Mouse (Mus musculus): ENCODE data around the gene Tmem240. TPM values are rescaled to one million over a fixed set of nuclear protein-coding genes. Genes with fewer than 3 reads are reported as not detected.
"Not testable (repeated sequence)": the region's sequence is repeated elsewhere in the genome, so short reads cannot be mapped to it uniquely, and the experiment has no call there.

Tmem240 gene
- 0.17 and 0.24 TPM in 2 replicates for polyA plus RNA-seq (2016; fragmentation: Nextera tagmentation; extraction: Ambion mirVana)

DNA sequence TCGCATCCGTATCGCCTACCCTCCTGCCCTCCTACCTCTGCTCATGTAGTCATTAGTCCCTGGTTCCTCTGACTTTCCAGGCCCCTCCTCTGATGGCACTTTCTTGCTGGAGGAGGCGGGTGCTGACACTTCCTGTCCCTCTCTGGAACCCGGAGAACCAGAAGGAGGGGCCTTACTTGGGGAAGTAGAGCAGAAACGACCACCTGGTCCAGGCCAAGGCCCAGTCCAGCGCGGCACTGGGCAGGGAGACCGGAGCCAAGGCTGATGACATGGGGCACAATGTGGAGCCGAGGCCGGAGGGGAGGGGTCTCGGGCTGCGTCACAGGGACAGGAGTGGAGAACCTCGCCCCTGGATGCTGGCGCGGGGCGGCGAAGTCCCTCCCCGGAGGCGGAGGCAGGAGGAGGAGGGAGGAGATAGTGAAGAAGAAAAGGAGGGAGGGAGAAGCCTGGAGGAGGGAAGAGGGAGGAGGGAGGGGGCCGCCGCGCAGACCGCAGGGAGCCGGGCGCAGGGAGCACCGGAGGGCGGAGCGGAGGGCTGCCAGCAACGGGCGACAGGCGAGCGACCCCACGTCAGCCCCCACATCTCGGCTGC, at the start of gene Tmem240:
Gene Tmem240, plus strand, starts transcription at position 451 of the 592 bp plus-strand sequence.
- Histone ChIP-seq H3K4me1 (peaks cover 40% of the 10 kb centered on the region), H3K36me3 (peaks cover 35% of the 10 kb centered on the region), H3K27ac (peak within 1 kb of the TSS; percentile 70), H3K4me2 (peak within 1 kb of the TSS; percentile 96), H3K4me3 (peak within 1 kb of the TSS; percentile 78), H3K9me3 (replicated peaks) (no peaks in the 10 kb centered on the region), H3K27me3 (replicated peaks) (no peaks in the 10 kb centered on the region), H3K9ac (peak within 1 kb of the TSS; percentile 76)
- peak; percentile 89 for ATAC-seq
- 1% methylated on average over 35 of the region's 35 CpGs for WGBS (ENCODE audit: insufficient replicate concordance)

- H3K9ac ChIP-seq; H3K4me2 ChIP-seq; H3K4me3 ChIP-seq; H3K27ac ChIP-seq; ATAC-seq; H3K4me1 ChIP-seq; H3K9me3 ChIP-seq (replicated peaks); H3K36me3 ChIP-seq: not testable (repeated sequence)
- WGBS (ENCODE audit: insufficient replicate concordance): 76% methylated on average over 4 of the region's 4 CpGs
- peaks cover 36% of the 10 kb centered on the region for H3K27me3 ChIP-seq (replicated peaks)
These were observed 46.8 kb upstream of the Tmem240 start for GRCm38 (mm10) chr4:155687764-155688163.

- peaks cover 61% of the 10 kb centered on the region for H3K27me3 ChIP-seq (replicated peaks)
These were observed 43.8 kb upstream of the Tmem240 start for GRCm38 (mm10) chr4:155690571-155691375.

GRCm38 (mm10) chr4:155692421-155692820, 42.2 kb upstream of the Tmem240 start:
- 84% methylated on average over 3 of the region's 3 CpGs for WGBS (ENCODE audit: insufficient replicate concordance)
- Histone ChIP-seq H3K27ac (no peak overlapping the region), H3K9me3 (replicated peaks) (no peaks in the 10 kb centered on the region), H3K4me2 (no peak overlapping the region), H3K4me1 (peaks cover 9% of the 10 kb centered on the region), H3K4me3 (no peak overlapping the region), H3K9ac (no peak overlapping the region), H3K27me3 (replicated peaks) (peaks cover 70% of the 10 kb centered on the region), H3K36me3 (no peaks in the 10 kb centered on the region)
- ATAC-seq: no peak

More at GRCm38 (mm10) chr4:155690571-155691375, 43.8 kb upstream of the Tmem240 start:
- Histone ChIP-seq H3K9ac (no peak overlapping the region), H3K4me2 (no peak overlapping the region), H3K4me3 (no peak overlapping the region), H3K27ac (no peak overlapping the region), H3K9me3 (replicated peaks) (no peaks in the 10 kb centered on the region), H3K36me3 (no peaks in the 10 kb centered on the region), H3K4me1 (peaks cover 9% of the 10 kb centered on the region)
- no peak for ATAC-seq
- WGBS (ENCODE audit: insufficient replicate concordance): 66% methylated on average over 12 of the region's 12 CpGs

- Histone ChIP-seq H3K27ac (0 out of 2 replicates have a peak within 1 kb of the TSS, but pooled peaks have one; percentile 20), H3K36me3 (no peaks in the 10 kb centered on the region), H3K4me3 (peak within 1 kb of the TSS; percentile 61), H3K9me3 (replicated peaks) (no peaks in the 10 kb centered on the region), H3K4me1 (peaks cover 9% of the 10 kb centered on the region), H3K9ac (peak within 1 kb of the TSS; percentile 58; the same call in 1 of the 2 replicates), H3K27me3 (replicated peaks) (peaks cover 70% of the 10 kb centered on the region), H3K4me2 (peak within 1 kb of the TSS; percentile 82)
- 1% methylated on average over 39 of the region's 47 CpGs for WGBS (ENCODE audit: insufficient replicate concordance)
- ATAC-seq: peak; percentile 41; the same call in 1 of the 2 replicates
These were observed 40.5 kb upstream of the Tmem240 start, which contains the start of gene Fndc10 for GRCm38 (mm10) chr4:155694111-155694481. TSS of gene Fndc10 (plus strand) at chr4:155694342.

GRCm38 (mm10) chr4:155694482-155695401, 39.9 kb upstream of the Tmem240 start:
- Histone ChIP-seq H3K4me1 (peaks cover 9% of the 10 kb centered on the region), H3K4me2 (peak overlapping the region; percentile 82), H3K36me3 (no peaks in the 10 kb centered on the region), H3K27ac (0 out of 2 replicates have a peak overlapping the region, but pooled peaks have one; percentile 20), H3K9me3 (replicated peaks) (no peaks in the 10 kb centered on the region), H3K4me3 (peak overlapping the region; percentile 61), H3K27me3 (replicated peaks) (peaks cover 70% of the 10 kb centered on the region), H3K9ac (peak overlapping the region; percentile 58; the same call in 1 of the 2 replicates)
- 1% methylated on average over 92 of the region's 92 CpGs for WGBS (ENCODE audit: insufficient replicate concordance)
- peak; percentile 21; the same call in 1 of the 2 replicates for ATAC-seq

GRCm38 (mm10) chr4:155695531-155696062, 39.0 kb upstream of the Tmem240 start:
- Histone ChIP-seq H3K36me3 (no peaks in the 10 kb centered on the region), H3K4me3 (no peak overlapping the region), H3K9ac (no peak overlapping the region), H3K27ac (no peak overlapping the region), H3K9me3 (replicated peaks) (no peaks in the 10 kb centered on the region), H3K27me3 (replicated peaks) (peaks cover 66% of the 10 kb centered on the region), H3K4me2 (peak overlapping the region; percentile 82), H3K4me1 (peaks cover 9% of the 10 kb centered on the region)
- no peak for ATAC-seq
- WGBS (ENCODE audit: insufficient replicate concordance): 65% methylated on average over 4 of the region's 4 CpGs

- WGBS (ENCODE audit: insufficient replicate concordance): 46% methylated on average over 16 of the region's 16 CpGs
- H3K4me3 ChIP-seq: no peak overlapping the region
- no peaks in the 10 kb centered on the region for H3K36me3 ChIP-seq
- no peak overlapping the region for H3K4me2 ChIP-seq
- ATAC-seq: no peak
- H3K4me1 ChIP-seq: peaks cover 9% of the 10 kb centered on the region
- H3K27me3 ChIP-seq (replicated peaks): peaks cover 57% of the 10 kb centered on the region
- no peak overlapping the region for H3K9ac ChIP-seq
- H3K9me3 ChIP-seq (replicated peaks): no peaks in the 10 kb centered on the region
- H3K27ac ChIP-seq: no peak overlapping the region
These were observed 38.0 kb upstream of the Tmem240 start for GRCm38 (mm10) chr4:155696261-155697255.

GRCm38 (mm10) chr4:155700425-155700824, 34.2 kb upstream of the Tmem240 start:
- Histone ChIP-seq H3K4me2 (no peak overlapping the region), H3K9ac (no peak overlapping the region), H3K9me3 (replicated peaks) (no peaks in the 10 kb centered on the region), H3K4me3 (no peak overlapping the region), H3K4me1 (peaks cover 9% of the 10 kb centered on the region), H3K36me3 (no peaks in the 10 kb centered on the region), H3K27me3 (replicated peaks) (peaks cover 20% of the 10 kb centered on the region), H3K27ac (no peak overlapping the region)
- no peak for ATAC-seq

- WGBS (ENCODE audit: insufficient replicate concordance): 86% methylated on average over 4 of the region's 4 CpGs
- H3K4me1 ChIP-seq: peaks cover 34% of the 10 kb centered on the region
- H3K27ac ChIP-seq: no peak overlapping the region
- no peaks in the 10 kb centered on the region for H3K9me3 ChIP-seq (replicated peaks)
- H3K4me3 ChIP-seq: peak overlapping the region; percentile 92; the same call in 1 of the 2 replicates
- peak overlapping the region; percentile 6; the same call in 1 of the 2 replicates for H3K9ac ChIP-seq
- no peaks in the 10 kb centered on the region for H3K27me3 ChIP-seq (replicated peaks)
- H3K36me3 ChIP-seq: peaks cover 8% of the 10 kb centered on the region
- no peak for ATAC-seq
- peak overlapping the region; percentile 76 for H3K4me2 ChIP-seq
These were observed 31.1 kb upstream of the Tmem240 start for GRCm38 (mm10) chr4:155703425-155703929.

Measured in liver, embryonic 12.5 days (tissue).